Mouse (Mus musculus) ES-Bruce4 (cell line): ENCODE measurements around the gene Pakap.

ENCODE experiments used
- CTCF ChIP-seq: IDR thresholded peaks from one replicate; pipeline ENCODE4 v1.8.1; 2011; ENCODE audit warnings: low read depth, low read length
- EP300 ChIP-seq: IDR thresholded peaks from 2 replicates; pipeline ENCODE4 v1.6.1; 2011; ENCODE audit warnings: low read depth, low read length; ENCODE audit not compliant: insufficient read depth
- POLR2A ChIP-seq: IDR thresholded peaks from one replicate; pipeline ENCODE4 v1.8.1; 2011; ENCODE audit warnings: low read length; ENCODE audit not compliant: insufficient read depth

DNA sequence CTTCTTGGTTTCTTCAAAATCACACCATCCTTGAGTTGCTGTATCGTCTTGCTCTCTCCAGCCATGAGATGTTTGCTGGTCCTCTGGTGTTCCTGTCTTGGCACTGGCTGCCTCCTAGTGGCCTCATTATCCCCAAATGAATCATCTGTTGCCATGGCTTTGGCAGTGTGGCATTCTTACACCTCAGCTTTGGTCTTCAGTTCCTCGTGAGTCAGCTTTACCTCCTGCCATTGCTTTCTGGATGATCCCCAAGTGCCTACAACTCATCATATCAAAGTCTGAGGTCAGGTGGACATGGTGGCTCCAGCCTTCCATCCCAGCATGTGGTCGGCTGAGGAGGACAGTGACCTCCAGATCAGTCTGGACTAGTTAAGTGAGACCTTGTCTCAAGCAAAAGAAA lies 98.1 kb downstream of the Pakap start:
- no peak for TF ChIP-seq EP300
- no peak for TF ChIP-seq POLR2A
- TF ChIP-seq CTCF = no peak
